In genomic region chr1:74124991-74125552, GRCm38 (mm10) we compare ENCODE assay signal across 8 mouse cellular contexts. TPM values are rescaled to one million over a fixed set of nuclear protein-coding genes. Genes with fewer than 3 reads are reported as not detected.
DNase-seq lines count a peak whose midpoint lies in the region; ATAC-seq and TF ChIP-seq lines count a peak whose summit lies in the region.

Rufy4 (plus strand) TSS chr1:74125541.

- H3K4me1 ChIP-seq in hindbrain, embryonic 15.5 days (replicated peaks) = peaks cover 25% of the 10 kb centered on the region

- in situ Hi-C loops in Patski (cut with MboI; ENCODE audit: low pct_unique_long_range_greater_than_20kb) = loop anchor here (5.0 kb wide), 1 partner anchor 223 kb away; no protein-coding TSS in a partner anchor

- H3K9ac ChIP-seq in hindbrain, embryonic 15.5 days = peak within 1 kb of the TSS; percentile 44

- no peaks in the 10 kb centered on the region for H3K36me3 ChIP-seq in hindbrain, embryonic 15.5 days

- no peaks in the 10 kb centered on the region for H3K27me3 ChIP-seq in Patski
- peaks cover 20% of the 10 kb centered on the region for H3K27me3 ChIP-seq in hindbrain, embryonic 15.5 days

- no peak within 1 kb of the TSS for H3K27ac ChIP-seq in hindbrain, embryonic 15.5 days (replicated peaks)

- no peak for TF ChIP-seq CTCF in Patski (IDR thresholded peaks at IDR 0.05)

- peak; percentile 83 for DNase-seq in Patski (ENCODE audit: low read depth, low spot score)
- peak; percentile 88 to 90 for DNase-seq in cerebellum, postnatal 10 days
- peak; percentile 48 to 53 for DNase-seq in frontal cortex, postnatal 36 days (ENCODE audit: low spot score in 2 of 2)
- peak; percentile 62 for DNase-seq in layer of hippocampus, postnatal 36 days
- peak; percentile 89 for DNase-seq in lung, postnatal 36 days
- DNase-seq in retina, postnatal 1 day = peak; percentile 92
- DNase-seq in thymus, postnatal 36 days = peak; percentile 79 to 83

- CTCF ChIA-PET in Patski (lab: Charles Lee) = interaction anchor here (0.6 to 2.0 kb wide), 8 partner anchors 12 to 223 kb away, joined by 3 to 11 read pairs (median 3); no protein-coding TSS in a partner anchor

- H3K4me3 ChIP-seq in hindbrain, embryonic 15.5 days = peak within 1 kb of the TSS; percentile 46

- H3K9me3 ChIP-seq in hindbrain, embryonic 15.5 days = no peaks in the 10 kb centered on the region

- peak; percentile 86 for ATAC-seq in Patski
- ATAC-seq in hindbrain, embryonic 15.5 days (ENCODE audit: low FRiP score, low read depth) = peak; percentile 53

- POLR2A ChIA-PET in Patski (lab: Charles Lee) = no interaction called here

- 0% methylated on average over 12 of the region's 12 CpGs for WGBS in hindbrain, embryonic 15.5 days

- peak within 1 kb of the TSS; percentile 86 for H3K4me2 ChIP-seq in hindbrain, embryonic 15.5 days

RNA-seq across cellular contexts. Expression of gene Rufy4, which starts in this region (rescaled TPM):
- 0.72 TPM for polyA plus RNA-seq in Patski (2021)
- 0.24 and 0.30 TPM in 2 replicates for polyA plus RNA-seq in hindbrain, embryonic 15.5 days (2015; fragmentation: Nextera tagmentation; extraction: Ambion mirVana)
- total RNA-seq in layer of hippocampus, postnatal 36 days (2021) = not detected

Comparison
In these comparisons a context has a peak if more than half of its experiments do, and no peak if none do; other contexts are left out.
1. Peak in DNase-seq and ATAC-seq in Patski; RNA of the gene not detected or under 1 TPM.
2. Peak in ATAC-seq, H3K4me3 ChIP-seq, H3K9ac ChIP-seq and H3K4me2 ChIP-seq in hindbrain, embryonic 15.5 days; RNA of the gene not detected or under 1 TPM.
3. Peak in DNase-seq in layer of hippocampus, postnatal 36 days; RNA of the gene not detected or under 1 TPM.